Mouse (Mus musculus) B cell, adult 2 months (primary cell): ENCODE data around the gene Kcnq1.

Experiments used
- DNase-seq, 2 experiments: peaks; one replicate each; pipeline ENCODE4 v3.0.0; 2022

Kcnq1 gene

GRCm38 (mm10) chr7:143437231-143437893 lies 331.2 kb downstream of the Kcnq1 start:
- DNase-seq, result no peak

GRCm38 (mm10) chr7:143437894-143438581 lies 331.9 kb downstream of the Kcnq1 start:
- DNase-seq, result no peak

- DNase-seq, result no peak
Measured at GRCm38 (mm10) chr7:143438965-143439364, 332.8 kb downstream of the Kcnq1 start.

GRCm38 (mm10) chr7:143444580-143444954 lies 338.4 kb downstream of the Kcnq1 start:
- no peak for DNase-seq

- DNase-seq, result no peak
Measured at GRCm38 (mm10) chr7:143444955-143445648, 338.9 kb downstream of the Kcnq1 start.

- DNase-seq, result no peak
Measured at GRCm38 (mm10) chr7:143445651-143446460, 339.7 kb downstream of the Kcnq1 start.

GRCm38 (mm10) chr7:143447130-143447529 lies 341.0 kb downstream of the Kcnq1 start:
- no peak for DNase-seq

- DNase-seq, result no peak
Measured at GRCm38 (mm10) chr7:143458963-143459331, 352.8 kb downstream of the Kcnq1 start.

GRCm38 (mm10) chr7:143459332-143460211 lies 353.4 kb downstream of the Kcnq1 start:
- DNase-seq, result peak in 1 of 2 experiments; percentile 20

- DNase-seq, result no peak
Measured at GRCm38 (mm10) chr7:143460217-143460834, 354.2 kb downstream of the Kcnq1 start.

- DNase-seq, result peak; percentile 82 to 86
Measured at GRCm38 (mm10) chr7:143460874-143461273, 354.7 kb downstream of the Kcnq1 start, which contains the start of gene Cdkn1c. Gene Cdkn1c, minus strand, starts transcription at chr7:143461050.

- DNase-seq, result peak in 1 of 2 experiments; percentile 15
Measured at GRCm38 (mm10) chr7:143461294-143461870, 355.2 kb downstream of the Kcnq1 start.

- no peak for DNase-seq
Measured at GRCm38 (mm10) chr7:143461920-143462319, 355.8 kb downstream of the Kcnq1 start.

GRCm38 (mm10) chr7:143462516-143462915 lies 356.4 kb downstream of the Kcnq1 start:
- DNase-seq, result no peak

GRCm38 (mm10) chr7:143463865-143464415 lies 357.8 kb downstream of the Kcnq1 start:
- peak; percentile 81 to 82 for DNase-seq

GRCm38 (mm10) chr7:143464811-143465560 lies 358.8 kb downstream of the Kcnq1 start:
- peak; percentile 30 to 39 for DNase-seq

- DNase-seq, result peak; percentile 85 to 86
Measured at GRCm38 (mm10) chr7:143466099-143466677, 360.0 kb downstream of the Kcnq1 start.

- DNase-seq, result no peak
Measured at GRCm38 (mm10) chr7:143467714-143468113, 361.6 kb downstream of the Kcnq1 start.

GRCm38 (mm10) chr7:143469946-143470345 lies 363.8 kb downstream of the Kcnq1 start:
- DNase-seq, result peak; percentile 63 to 66
